Mouse (Mus musculus) stomach, postnatal 0 days (tissue): ENCODE data around the gene Amh.

ENCODE experiments used
- CTCF ChIP-seq: IDR thresholded peaks from 2 replicates; pipeline ENCODE4 v1.5.1; 2016; ENCODE audit warnings: antibody characterized with exemption, low read depth, mild to moderate bottlenecking, moderate library complexity
- EP300 ChIP-seq: optimal IDR thresholded peaks from 2 replicates; pipeline ENCODE3; 2016; ENCODE audit warnings: antibody characterized with exemption

DNA sequence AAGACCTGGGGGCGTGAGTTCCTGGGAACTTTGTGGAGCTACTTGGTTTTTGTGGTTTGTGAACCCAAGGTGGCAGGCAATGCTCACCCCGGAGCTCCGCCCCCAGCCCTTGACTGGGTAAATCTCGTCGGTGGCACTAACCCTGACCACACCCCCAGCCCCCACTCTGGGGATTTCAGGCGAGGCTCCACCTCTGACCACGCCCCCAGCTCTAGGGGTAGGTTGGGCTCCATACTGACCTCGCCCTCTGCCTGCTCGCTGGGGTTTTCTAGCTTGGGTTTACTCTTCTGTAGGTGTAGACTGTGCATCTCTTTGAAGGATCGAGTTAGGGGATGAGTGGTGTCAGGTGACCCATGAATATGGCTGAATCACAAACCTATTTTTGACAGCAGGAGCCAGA lies 43.5 kb downstream of the Amh start:
- TF ChIP-seq CTCF, result no peak
- no peak for TF ChIP-seq EP300
